Mouse (Mus musculus) megakaryocyte-erythroid progenitor cell, adult 5-6 weeks (primary cell): Measurements from ENCODE around the gene Optc. TPM values are rescaled to one million over a fixed set of nuclear protein-coding genes. Genes with fewer than 3 reads are reported as not detected.

Experiments
- ATAC-seq: replicated peaks from 2 replicates; pipeline ENCODE4 v1.8.0; 2016; ENCODE audit warnings: mild to moderate bottlenecking, inconsistent platforms; ENCODE audit not compliant: severe bottlenecking, poor library complexity, low FRiP score, low TSS enrichment
- total RNA-seq, 2 experiments: library from RNA; stranded (forward) in 1 of 2; stranded (reverse) in 1 of 2; fragments of 200-1000, 215-1000 nt in 1 of 2; fragments of >200 nt in 1 of 2; fragmentation: Nextera tagmentation in 1 of 2; gene quantifications; 2 replicates each; pipeline ENCODE4 v1.2.3; 2014 to 2017

The Optc gene
- total RNA-seq, 2 experiments from 2014 or later, result 2.0 TPM; not detected in 1

GRCm38 (mm10) chr1:133886431-133886830, 21.4 kb downstream of the Optc start:
- no peak for ATAC-seq

GRCm38 (mm10) chr1:133885811-133886210, 22.0 kb downstream of the Optc start:
- 0 out of 2 replicates have a peak, but pooled peaks have one; percentile 19 for ATAC-seq

- no peak for ATAC-seq
Observed at GRCm38 (mm10) chr1:133884746-133885145, 23.1 kb downstream of the Optc start.

GRCm38 (mm10) chr1:133884090-133884489, 23.7 kb downstream of the Optc start:
- ATAC-seq, result no peak

GRCm38 (mm10) chr1:133882283-133883217, 25.2 kb downstream of the Optc start:
- no peak for ATAC-seq

- no peak for ATAC-seq
Observed at GRCm38 (mm10) chr1:133881813-133882212, 26.0 kb downstream of the Optc start.

GRCm38 (mm10) chr1:133878825-133879423, 28.9 kb downstream of the Optc start:
- no peak for ATAC-seq

GRCm38 (mm10) chr1:133876936-133877335, 30.9 kb downstream of the Optc start:
- no peak for ATAC-seq

- no peak for ATAC-seq
Observed at GRCm38 (mm10) chr1:133873086-133873813, 34.5 kb downstream of the Optc start.

GRCm38 (mm10) chr1:133871241-133871640, 36.6 kb downstream of the Optc start:
- ATAC-seq, result no peak

GRCm38 (mm10) chr1:133869221-133869620, 38.6 kb downstream of the Optc start:
- ATAC-seq, result no peak

- peak; percentile 56 for ATAC-seq
Observed at GRCm38 (mm10) chr1:133863257-133863997, 44.4 kb downstream of the Optc start.

GRCm38 (mm10) chr1:133861028-133861427, 46.8 kb downstream of the Optc start:
- no peak for ATAC-seq

- no peak for ATAC-seq
Observed at GRCm38 (mm10) chr1:133859821-133860711, 47.7 kb downstream of the Optc start.

- ATAC-seq, result peak; percentile 80
Observed at GRCm38 (mm10) chr1:133859257-133859656, 48.5 kb downstream of the Optc start.

- ATAC-seq, result no peak
Observed at GRCm38 (mm10) chr1:133857781-133858180, 50.0 kb downstream of the Optc start.

GRCm38 (mm10) chr1:133857171-133857570, 50.6 kb downstream of the Optc start:
- no peak for ATAC-seq

- no peak for ATAC-seq
Observed at GRCm38 (mm10) chr1:133856655-133857054, 51.1 kb downstream of the Optc start.
